Mouse (Mus musculus): ENCODE results near the gene Dcakd.

Dcakd gene

DNA sequence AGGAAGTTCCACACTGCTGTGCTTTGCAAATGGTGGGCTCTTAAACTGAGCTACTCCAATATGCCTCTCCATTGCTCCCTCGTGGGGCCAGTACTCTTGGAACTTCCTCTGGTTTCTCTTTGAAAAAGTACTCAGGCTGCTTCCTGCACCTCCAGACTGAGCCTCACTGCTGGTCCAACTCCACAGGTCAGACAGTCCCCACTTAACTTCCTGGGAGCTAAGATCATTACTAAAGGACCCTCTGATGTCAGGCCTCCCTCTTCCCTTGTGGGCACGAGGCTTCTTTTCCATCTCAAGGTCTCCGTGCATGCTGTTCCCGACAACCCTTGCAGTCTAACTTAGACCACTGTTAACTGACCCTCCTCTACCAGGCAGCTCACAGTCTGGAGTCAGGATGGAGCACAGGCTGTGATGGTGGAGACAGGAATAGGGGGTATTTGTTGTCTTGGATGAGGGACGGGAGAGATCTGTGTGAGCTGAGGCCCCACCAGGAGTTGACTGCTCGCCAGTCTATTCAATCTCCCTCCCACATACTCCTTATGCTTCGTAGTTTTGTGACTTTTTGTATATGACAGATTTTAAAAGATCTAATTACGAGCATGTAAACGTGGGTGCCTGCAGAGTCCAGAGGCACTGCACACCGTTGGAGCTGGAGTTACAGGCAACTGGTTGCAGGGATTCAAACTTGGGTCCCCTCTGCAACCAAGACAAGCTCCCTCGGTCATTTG, 22.7 kb downstream of the Dcakd start:
- no peak for DNase-seq

DNA sequence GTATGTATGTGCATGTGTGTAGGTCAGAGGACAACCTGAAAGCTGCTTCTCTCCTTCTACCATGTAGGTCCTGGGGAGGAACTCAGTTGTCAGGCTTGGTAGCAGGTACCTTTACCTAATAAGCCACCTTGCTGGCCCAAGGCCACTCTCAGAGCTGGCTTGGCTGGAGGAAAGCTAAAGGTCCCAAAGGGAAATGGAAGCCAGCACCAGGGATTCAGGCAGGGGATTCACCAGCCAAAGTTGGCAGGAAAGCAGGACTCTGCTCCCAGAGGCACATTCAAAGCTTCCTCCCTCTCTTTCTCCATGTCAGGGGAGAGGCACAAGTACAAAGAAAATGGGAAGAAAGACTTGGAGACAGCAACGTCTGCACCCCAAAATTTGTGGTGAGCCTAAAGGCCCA, 23.3 kb downstream of the Dcakd start:
- DNase-seq = no peak

DNA sequence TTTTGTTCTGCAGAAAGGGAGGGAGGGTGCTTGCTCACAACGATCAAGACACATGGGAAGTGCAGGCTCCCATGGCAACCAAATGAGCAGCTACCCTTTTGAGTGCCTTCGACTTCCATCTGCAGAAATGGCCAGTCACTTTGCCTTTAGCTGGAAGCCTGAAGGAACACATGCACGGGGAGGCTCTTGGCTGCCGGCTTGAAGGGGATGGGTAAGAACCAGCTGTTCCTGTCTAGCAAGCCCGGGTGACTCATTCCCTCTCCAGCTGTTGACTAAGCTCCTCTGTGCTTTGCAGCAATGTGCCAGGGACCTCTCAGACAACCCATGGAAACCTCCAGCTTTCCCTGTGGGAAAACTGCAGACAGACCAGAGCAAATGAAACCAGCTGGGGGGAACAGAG, 24.9 kb downstream of the Dcakd start:
- DNase-seq = peak; percentile 17 to 39

DNA sequence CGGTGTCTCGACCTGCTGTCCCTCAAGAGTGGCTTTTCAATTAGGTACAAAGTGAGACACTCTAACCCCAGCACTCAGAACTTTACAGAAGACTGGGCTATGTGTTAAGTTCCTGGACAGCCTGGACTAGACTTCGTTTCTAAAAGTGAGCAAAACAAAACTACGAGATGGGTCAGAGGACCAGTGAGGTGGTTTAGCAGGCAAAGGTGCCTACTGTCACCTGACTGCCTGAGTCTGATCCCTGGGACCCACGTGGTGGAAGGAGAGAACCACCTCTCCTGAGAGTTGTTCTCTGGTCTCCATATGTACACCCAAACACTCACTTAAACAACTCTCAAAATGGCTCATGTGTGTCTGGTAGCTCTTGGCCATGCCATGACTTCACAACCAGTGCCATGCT, 27.1 kb downstream of the Dcakd start:
- no peak for DNase-seq

DNA sequence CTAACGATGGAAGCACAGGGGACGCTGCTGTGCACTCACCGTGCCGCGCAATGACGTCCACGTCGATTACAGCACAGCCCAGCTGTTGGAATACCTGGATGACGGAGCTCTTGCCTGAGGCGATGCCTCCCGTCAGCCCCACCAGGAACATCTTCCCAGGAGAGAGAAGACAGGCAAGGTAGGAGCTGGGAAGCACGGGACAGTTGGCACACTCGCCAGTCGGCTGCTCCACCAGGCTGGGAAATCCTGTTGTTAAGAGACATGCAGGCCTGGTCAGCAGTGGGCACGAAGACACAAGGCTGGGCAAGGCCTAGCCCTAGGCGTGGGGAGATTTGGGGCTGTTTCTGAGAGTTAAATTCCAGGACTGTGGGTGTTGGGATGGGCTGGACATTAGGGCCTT, 28.0 kb downstream of the Dcakd start:
- DNase-seq = no peak

DNA sequence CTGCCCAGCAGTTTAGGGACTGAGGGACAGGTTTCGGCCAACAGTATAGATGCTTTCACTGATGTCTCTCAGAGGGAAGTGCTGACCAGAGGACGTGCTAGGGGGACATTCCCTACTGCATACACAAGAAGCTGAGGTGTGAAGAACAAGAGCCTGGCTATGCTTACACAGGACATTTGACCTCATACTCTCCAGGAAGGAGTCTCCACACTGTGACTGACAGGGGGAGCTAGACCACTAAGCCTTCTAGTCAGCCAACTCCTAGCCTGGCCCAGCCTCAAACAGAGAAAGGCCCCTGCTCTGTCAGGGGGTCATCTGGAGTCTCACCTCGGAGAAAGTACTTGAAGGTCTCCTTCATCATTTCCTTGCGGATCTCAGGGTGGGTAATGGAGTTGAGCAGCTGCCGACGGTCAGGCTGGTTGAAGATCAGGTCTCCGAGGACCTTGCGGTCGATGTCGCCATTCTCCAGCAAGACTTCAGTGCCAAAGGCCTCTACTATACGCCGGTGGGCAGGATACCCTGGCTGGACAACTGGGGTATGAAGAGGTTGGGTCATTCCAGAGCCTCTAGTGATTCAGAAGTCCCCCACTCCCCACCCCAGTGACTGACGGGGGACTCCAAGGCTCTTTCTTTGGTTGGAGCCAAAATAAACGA, 28.7 kb downstream of the Dcakd start:
- DNase-seq = no peak

DNA sequence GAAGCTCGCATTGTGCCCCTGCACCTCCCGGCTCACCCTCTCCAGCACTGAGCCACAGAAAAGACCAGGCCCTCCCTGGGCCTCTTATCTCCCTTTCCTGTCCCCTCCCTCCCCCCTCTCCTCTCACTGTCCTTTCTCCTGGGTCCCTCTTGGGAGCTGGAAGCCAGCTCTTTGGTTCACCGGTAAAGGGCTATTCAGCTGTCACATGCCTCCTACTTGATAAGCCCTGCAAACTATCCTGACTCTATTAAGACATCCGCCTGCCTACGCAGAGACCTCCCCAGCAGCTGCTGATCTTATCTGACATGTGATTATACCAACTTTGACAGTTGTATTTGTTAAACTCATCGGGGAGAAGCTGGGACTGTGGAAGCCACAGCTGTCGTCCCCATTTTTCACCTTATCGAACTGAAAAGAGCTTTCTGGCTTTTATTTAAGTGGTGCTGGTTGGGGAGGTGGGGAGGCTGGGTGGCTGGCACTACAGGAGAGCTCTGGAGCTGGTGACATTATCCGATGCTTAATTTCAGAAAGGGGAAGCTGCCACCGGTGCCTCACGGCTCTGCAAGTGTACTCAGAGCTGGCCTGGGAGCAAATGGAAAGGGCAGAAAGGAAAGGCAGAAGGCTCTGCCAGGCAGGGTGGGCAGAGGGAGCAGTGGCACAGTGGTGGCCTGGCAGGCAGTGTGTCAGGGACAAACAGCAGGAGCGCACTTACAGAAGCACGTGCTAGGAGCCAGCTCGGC, 29.4 kb downstream of the Dcakd start:
- peak; percentile 60 to 67 for DNase-seq

DNA sequence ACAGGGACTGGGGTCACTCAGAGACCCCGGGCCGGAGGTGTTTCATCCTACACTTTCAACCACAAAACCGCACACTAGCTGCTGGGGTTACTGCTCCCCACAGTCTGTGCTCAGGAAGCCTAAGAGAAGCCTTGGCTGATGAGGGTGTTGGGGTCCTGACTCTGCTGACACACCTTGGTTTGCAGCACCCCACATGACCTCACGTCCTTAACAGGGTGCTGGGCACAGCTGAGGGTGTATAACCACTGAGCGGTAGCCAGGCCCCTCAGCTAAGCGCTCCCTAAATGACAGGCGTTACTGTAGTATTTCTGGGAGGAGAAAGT, 29.9 kb downstream of the Dcakd start:
- DNase-seq = no peak

DNA sequence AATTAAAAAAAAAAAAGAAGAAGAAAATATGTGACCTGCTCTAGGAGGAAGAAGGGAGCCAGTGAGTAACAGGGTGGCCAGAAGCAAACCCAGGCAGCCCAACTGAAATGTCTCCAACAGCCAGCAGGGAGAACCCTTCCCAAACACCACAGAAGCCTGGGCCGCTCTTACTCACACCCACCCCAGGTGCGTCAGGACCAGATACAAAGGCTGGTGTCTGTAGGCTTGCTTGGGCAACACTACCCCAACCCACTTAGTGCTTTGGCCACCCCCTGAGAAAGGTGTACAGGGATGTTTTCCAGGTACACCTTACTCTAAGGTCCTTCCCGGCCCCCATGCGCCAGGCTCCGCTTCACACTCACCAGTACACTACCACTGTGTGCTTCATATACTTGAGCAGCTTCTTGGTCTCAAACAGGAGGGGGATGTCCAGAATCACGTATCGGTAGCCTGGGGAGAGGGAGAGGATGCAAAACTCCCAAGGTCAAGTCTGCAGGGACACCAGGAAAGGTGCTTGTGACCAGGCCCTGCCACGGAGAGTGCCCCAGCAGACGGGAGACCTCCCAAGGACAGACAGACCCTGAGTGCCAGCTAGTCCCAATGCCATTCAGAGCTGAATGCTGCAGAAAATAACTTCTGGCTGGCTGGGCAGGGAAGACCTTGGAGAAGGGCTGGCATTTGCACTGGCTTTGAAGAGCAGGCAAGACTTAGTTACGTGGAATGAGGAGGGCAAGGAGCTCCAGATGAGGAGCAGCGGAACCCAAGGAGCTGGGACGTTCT, 31.0 kb downstream of the Dcakd start:
- DNase-seq = no peak

DNA sequence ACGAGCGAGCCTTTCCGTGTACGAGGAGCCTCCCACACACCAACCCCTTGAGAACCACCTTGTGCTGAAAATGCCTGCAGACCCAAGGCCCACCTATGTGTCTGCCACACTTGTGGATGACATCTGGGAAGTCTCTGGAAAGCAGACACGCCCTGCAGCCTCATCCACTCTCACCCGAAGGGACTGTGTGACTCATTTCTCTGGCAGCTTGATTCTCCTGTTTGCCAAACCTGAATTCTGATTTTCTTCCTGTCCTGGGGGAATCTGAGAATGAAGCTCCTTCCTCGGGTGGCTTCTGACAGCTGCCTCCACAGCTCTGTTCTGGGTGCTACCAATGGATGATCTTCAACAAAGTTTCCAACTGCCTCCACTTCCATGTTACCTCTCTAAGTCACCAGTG, 31.7 kb downstream of the Dcakd start:
- DNase-seq = no peak

DNA sequence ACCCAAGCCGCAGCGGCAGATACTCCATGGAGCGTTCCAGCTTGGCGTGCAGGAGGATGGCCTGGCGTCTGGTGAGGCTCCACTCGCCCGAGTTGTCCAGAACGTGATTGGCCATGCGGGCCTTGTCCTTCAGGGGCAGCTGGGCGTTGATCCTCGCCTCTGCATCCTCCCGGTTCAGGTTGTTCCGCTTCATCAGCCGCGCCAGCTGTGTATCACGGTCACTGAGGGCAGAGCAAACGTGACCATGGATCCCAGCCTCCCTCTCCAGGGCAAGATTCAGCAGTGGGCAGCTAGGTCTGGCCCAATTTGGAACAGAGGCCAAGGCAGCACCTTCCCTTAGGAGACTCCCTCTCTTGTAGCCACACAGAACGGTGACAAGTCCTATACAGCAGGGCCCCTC, 33.2 kb downstream of the Dcakd start:
- peak in 1 of 2 experiments; percentile 13 for DNase-seq

DNA sequence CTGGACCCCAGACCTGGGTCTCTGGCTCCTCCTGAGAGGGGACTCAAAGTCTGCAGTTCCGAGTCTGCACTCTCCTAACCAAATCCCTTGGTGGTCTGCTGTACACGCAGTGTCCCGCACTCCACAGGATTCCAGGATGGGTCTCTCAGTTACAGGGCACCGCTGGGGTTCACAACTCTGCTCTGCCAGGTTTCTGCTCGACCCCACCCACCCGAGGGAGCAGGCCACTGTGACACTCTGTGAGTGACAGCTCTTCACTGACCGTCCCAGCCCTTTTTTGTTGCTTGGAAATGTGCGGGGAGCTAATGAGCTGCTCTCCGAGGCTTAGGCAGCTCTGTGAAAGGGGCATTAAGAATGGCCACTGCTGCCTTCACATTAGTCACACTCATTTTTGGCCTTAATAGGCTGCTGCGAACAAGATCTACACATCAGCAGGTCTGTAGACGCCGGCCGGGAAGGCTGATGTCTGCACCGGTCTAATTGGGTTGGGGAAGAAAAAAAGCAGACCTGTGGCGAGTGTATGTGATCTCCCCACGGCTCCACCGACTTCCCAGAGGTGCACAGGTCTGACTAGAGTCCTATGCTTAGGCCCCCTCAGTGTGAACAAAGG, 34.6 kb downstream of the Dcakd start:
- peak in 1 of 2 experiments; percentile 14 for DNase-seq

DNA sequence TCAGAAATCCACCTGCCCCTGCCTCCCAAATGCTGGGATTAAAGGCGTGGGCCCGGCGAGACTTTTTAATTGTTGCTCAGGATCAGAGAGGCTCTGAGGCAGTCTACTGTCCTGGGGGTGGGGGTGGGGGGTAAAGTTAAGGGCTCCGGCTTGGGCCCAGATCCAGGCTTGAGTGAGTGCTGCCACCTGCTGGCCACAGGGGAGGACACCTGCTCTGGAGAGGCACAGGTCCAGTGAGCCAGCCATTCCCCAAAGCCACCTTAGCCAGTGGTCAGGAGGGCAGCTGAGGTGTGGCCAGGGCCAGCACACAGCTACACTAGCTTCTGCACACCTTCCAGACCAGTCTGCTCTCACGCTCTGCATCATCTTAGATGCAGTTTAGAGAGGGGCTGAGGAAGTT, 35.2 kb downstream of the Dcakd start:
- peak; percentile 87 to 92 for DNase-seq

DNA sequence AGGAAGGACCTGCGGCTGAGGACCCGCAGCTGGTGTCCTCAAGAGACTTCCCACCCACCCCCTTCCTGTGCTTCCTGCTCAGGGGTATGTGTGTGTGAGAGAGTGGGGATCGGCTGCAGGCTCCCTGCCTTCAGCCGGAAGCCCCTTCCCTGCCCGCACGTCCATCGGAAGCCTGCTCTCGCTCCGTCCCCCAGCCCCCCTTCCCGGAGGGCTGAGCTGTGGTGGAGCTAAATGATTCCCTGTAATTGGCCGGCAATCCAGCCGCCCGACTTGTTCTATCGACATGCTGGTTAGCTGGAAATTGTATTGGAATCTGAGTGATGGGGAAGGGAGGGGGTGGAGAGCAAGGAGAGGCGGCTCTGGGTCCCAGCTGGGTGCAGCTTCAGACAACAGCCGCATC, 36.5 kb downstream of the Dcakd start:
- DNase-seq = peak in 1 of 2 experiments; percentile 13

DNA sequence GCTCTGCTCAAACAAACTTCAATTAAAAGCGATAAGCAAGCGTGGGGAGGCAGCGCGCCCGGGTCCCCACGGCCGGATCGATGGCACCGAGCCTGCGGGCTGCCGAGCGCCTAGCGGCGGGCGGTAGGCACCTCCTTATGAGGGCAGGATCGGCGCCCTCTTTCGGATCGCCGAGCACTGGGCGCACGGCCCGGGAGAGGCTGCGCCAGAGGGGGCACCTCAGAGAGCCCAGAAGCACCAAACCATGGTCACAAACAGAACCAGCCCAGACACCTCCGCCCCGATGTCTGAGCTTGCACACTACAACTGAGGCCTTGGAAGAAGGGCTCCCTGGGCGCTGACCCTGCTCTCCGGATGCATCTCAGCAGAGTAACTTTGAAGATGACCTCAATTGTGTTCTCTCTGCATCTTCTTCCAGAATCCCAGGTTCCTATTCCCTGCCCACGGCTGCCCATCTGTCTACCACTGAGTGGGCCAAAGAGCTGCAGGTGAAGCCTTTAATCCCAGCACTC, 37.9 kb downstream of the Dcakd start:
- peak; percentile 52 to 69 for DNase-seq

DNA sequence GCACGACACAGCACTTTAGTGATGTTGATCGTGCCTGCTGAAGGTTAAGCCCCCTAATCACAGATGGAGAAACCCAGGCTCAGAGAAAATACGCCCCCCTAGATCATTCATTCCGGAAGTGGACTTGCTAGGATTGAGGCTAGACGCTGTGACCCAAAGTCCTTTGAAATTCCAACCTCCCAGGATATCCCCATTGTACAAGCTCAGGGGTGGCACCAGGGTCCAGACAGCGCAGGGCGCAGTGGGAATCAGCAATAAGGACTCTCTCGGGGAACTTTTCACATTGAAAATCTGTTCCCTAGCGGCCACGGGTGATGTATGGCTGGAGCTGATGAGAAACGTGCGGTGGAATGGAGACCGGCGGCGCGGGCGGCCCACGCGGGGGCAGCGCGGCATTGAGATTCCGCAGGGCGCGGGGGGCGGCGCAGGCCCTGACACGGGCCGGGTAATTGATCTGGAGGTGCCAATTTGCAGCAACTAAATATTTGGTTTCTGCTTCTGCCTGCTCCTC, 38.4 kb downstream of the Dcakd start:
- peak in 1 of 2 experiments; percentile 45 for DNase-seq

DNA sequence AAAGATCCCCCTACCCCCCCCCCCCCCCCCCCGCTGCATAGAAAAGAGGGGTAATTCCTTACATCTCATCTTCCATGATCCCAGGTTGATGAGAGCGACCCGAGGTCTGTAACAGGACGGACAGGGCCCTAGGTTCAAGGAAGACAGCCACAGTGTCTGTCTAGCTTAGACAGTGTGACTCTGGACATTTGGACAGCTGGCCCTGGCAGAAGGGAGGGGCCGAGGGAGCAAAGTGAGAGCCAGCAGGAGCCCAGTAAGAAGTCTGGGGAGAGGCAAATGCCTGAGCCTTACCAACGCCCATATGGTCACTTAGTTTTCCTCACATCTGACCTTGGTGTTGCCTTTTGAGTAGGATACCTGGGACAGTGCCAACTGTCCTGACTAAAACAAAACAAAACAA, 43.0 kb downstream of the Dcakd start:
- no peak for DNase-seq

DNA sequence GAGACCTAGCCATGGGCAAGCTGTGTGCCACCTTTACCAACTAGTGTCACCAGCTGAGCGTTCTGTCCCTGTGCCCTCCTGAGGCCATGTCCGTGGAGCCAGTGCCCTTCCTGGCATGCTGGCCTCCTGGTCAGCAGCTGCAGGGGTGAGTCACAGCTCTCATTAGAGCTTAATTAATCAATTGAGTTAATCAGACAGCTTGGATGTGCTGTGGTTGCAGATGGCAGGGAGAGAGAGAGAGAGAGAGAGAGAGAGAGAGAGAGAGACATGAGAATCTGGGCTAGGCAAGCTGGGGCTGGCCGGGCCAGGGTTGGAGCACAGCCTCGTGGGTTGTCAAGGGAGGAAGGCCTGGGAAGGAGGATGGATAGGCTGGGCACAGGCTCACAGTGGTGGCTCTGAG, 43.5 kb downstream of the Dcakd start:
- no peak for DNase-seq

DNA sequence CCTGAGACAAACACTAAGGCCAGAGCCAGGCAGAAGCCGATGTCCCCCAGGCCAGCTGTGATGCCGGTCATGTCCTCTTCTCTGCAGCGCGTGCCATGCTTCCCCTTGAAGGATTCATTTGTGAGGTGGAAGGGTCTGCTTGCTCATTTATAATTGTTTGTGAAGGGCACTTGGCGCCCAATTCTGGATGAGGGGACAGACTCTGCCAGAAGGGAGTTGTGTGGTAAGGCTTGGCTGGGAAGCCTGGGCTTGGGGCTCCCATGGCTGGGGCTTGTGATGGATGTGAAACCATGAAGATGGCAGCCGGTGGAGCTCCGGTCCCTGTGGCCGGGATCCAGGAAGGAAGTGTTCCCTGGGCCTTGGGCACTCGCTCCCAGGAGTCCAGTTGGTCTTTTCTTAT, 44.0 kb downstream of the Dcakd start:
- DNase-seq = peak in 1 of 2 experiments; percentile 52

DNA sequence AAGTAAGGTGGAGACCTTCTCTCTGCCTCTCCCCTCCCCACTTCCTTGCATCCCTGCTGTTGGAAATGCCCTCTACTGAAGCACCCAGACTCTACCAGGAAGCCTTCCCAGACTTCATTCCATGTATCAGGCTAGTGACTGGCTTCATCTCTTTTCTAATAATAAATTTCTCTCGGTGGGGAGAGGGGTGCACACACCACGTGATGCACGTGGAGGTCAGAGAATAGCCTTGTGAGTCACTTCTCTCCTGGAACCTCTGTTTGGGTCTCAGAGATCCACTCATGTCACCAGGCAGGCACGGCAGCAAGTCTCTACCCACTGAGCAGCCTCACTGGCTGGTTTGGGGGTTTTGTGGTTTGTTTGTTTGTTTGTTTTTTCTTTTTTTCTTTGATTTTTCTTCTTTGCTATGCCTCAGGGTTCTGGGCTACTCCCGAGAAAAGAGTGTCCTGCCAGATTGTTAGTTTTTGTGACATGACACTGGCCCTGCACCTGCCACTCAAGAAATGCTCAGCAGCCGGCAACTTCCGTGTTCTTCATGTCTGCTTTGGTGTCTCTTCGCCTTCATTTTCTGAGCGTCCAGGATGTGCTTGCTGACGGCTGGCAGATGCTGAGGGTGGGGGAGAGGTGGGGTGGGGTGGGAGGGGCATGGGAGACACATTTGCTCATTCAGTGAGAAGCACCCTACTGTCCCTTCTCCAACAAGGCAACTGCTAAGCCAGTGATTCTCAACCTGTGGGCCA, 46.8 kb downstream of the Dcakd start:
- DNase-seq = no peak

DNA sequence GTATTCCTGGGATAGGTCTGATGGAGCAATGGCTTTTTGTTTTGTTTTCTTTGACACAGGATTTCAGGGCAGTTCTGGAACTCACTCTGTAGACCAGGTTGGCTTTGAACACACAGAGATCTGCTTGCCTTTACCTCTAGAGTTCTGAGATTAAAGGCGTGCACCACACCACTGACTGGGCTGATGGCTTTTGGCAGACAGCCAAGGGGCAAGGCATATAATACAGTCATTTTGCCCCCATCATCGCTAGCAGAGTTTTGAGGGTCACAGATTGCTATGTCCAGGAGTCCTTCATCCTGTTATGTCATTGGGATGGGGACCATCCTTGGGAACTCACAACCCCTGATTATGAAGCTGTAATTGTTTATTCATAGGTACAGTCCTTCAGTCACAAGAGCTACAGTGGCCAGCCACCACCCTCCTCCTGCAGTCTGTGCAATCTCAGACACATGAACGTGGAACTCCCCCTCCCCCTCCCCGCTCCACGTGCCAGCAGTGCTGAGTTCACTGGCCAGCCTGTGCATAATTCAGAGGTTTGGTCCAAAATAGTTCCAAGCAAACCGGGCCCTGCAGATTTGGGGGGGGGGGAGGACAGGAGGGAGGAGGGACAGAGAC, 50.0 kb downstream of the Dcakd start:
- DNase-seq = peak in 1 of 2 experiments; percentile 78
